Mouse (Mus musculus): ENCODE data around the gene Fancc. TPM values are rescaled to one million over a fixed set of nuclear protein-coding genes. Genes with fewer than 3 reads are reported as not detected.
"Not testable (repeated sequence)": the region's sequence is repeated elsewhere in the genome, so short reads cannot be mapped to it uniquely, and the experiment has no call there.

The Fancc gene
- polyA plus RNA-seq, 1 experiment from 2014 or later, result 21.2 TPM

- 22% methylated on average over 2 of the region's 2 CpGs for WGBS
- no peak overlapping the region for H3K9ac ChIP-seq
- H3K4me2 ChIP-seq, result no peak overlapping the region; the same call in 1 of the 2 replicates
- no peak overlapping the region for H3K4me3 ChIP-seq
- H3K36me3 ChIP-seq, result peaks cover 6% of the 10 kb centered on the region; the same call in 1 of the 2 replicates
- no peaks in the 10 kb centered on the region for H3K9me3 ChIP-seq
- ATAC-seq (ENCODE audit: insufficient number of reproducible peaks, insufficient read depth, low FRiP score, low TSS enrichment, low read depth), result no peak
- no peak overlapping the region; the same call in 1 of the 2 replicates for H3K27ac ChIP-seq
- H3K27me3 ChIP-seq, result no peaks in the 10 kb centered on the region
- H3K4me1 ChIP-seq, result peaks cover 11% of the 10 kb centered on the region; the same call in 1 of the 2 replicates
Observed at GRCm38 (mm10) chr13:63382206-63382605, 114.9 kb downstream of the Fancc start.

GRCm38 (mm10) chr13:63373460-63374166 lies 123.5 kb downstream of the Fancc start:
- 79% methylated on average over 7 of the region's 7 CpGs for WGBS
- no peak for ATAC-seq (ENCODE audit: insufficient number of reproducible peaks, insufficient read depth, low FRiP score, low TSS enrichment, low read depth)
- Histone ChIP-seq H3K4me3 (no peak overlapping the region), H3K4me2 (no peak overlapping the region), H3K36me3 (no peaks in the 10 kb centered on the region), H3K9me3 (no peaks in the 10 kb centered on the region), H3K27me3 (no peaks in the 10 kb centered on the region), H3K4me1 (no peaks in the 10 kb centered on the region), H3K9ac (no peak overlapping the region), H3K27ac (no peak overlapping the region)

GRCm38 (mm10) chr13:63361755-63362154 lies 135.3 kb downstream of the Fancc start:
- H3K9me3 ChIP-seq, result no peaks in the 10 kb centered on the region
- no peak overlapping the region for H3K4me2 ChIP-seq
- no peaks in the 10 kb centered on the region for H3K36me3 ChIP-seq
- no peak overlapping the region for H3K4me3 ChIP-seq
- H3K9ac ChIP-seq, result no peak overlapping the region
- WGBS, result 80% methylated on average over 3 of the region's 3 CpGs
- no peak for ATAC-seq (ENCODE audit: insufficient number of reproducible peaks, insufficient read depth, low FRiP score, low TSS enrichment, low read depth)
- no peaks in the 10 kb centered on the region for H3K27me3 ChIP-seq
- H3K27ac ChIP-seq, result no peak overlapping the region
- H3K4me1 ChIP-seq, result peaks cover 12% of the 10 kb centered on the region

- Histone ChIP-seq H3K4me2 (no peak overlapping the region), H3K4me3 (no peak overlapping the region), H3K27me3 (no peaks in the 10 kb centered on the region), H3K4me1 (peaks cover 12% of the 10 kb centered on the region), H3K27ac (no peak overlapping the region), H3K36me3 (no peaks in the 10 kb centered on the region), H3K9me3 (no peaks in the 10 kb centered on the region), H3K9ac (no peak overlapping the region)
- 79% methylated on average over 4 of the region's 4 CpGs for WGBS
- no peak for ATAC-seq (ENCODE audit: insufficient number of reproducible peaks, insufficient read depth, low FRiP score, low TSS enrichment, low read depth)
Observed at GRCm38 (mm10) chr13:63360111-63360885, 136.8 kb downstream of the Fancc start.

- H3K27me3 ChIP-seq, result no peaks in the 10 kb centered on the region
- 89% methylated on average over 4 of the region's 4 CpGs for WGBS
- H3K4me2 ChIP-seq, result no peak overlapping the region
- no peaks in the 10 kb centered on the region for H3K9me3 ChIP-seq
- H3K4me1 ChIP-seq, result peaks cover 12% of the 10 kb centered on the region
- no peak overlapping the region for H3K27ac ChIP-seq
- H3K4me3 ChIP-seq, result no peak overlapping the region
- no peak overlapping the region for H3K9ac ChIP-seq
- ATAC-seq (ENCODE audit: insufficient number of reproducible peaks, insufficient read depth, low FRiP score, low TSS enrichment, low read depth), result no peak
- H3K36me3 ChIP-seq, result no peaks in the 10 kb centered on the region
Observed at GRCm38 (mm10) chr13:63359393-63359792, 137.7 kb downstream of the Fancc start.

- Histone ChIP-seq H3K9ac (no peak overlapping the region), H3K36me3 (no peaks in the 10 kb centered on the region), H3K27ac (no peak overlapping the region), H3K4me1 (no peaks in the 10 kb centered on the region), H3K4me2 (no peak overlapping the region), H3K4me3 (no peak overlapping the region), H3K9me3 (no peaks in the 10 kb centered on the region), H3K27me3 (no peaks in the 10 kb centered on the region)
- WGBS, result 41% methylated on average over 3 of the region's 3 CpGs
- no peak for ATAC-seq (ENCODE audit: insufficient number of reproducible peaks, insufficient read depth, low FRiP score, low TSS enrichment, low read depth)
Observed at GRCm38 (mm10) chr13:63356558-63356957, 140.5 kb downstream of the Fancc start.

DNA sequence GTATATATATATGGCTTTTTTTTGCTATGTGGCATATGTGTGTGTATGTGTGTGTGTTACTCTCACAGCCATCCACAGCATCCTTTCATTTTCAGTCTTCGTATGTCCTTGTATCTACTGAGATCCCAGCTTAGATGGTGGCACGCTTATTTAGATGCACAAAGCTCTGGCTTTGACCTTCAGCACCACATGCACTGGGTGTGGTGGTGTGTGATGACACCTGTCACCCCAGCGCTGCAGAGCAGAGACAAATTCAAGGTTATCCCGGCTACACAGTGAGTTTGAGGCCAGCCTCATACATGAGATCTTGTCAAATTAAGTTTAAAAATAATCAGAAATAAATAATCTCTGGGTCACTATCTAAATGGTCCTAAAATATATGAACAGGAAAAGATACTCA lies 141.0 kb downstream of the Fancc start:
- Histone ChIP-seq H3K36me3 (no peaks in the 10 kb centered on the region), H3K4me3 (no peak overlapping the region), H3K4me2 (no peak overlapping the region), H3K27me3 (no peaks in the 10 kb centered on the region), H3K4me1 (no peaks in the 10 kb centered on the region), H3K9ac (no peak overlapping the region), H3K27ac (no peak overlapping the region), H3K9me3 (no peaks in the 10 kb centered on the region)
- 92% methylated on average over 4 of the region's 4 CpGs for WGBS
- ATAC-seq (ENCODE audit: insufficient number of reproducible peaks, insufficient read depth, low FRiP score, low TSS enrichment, low read depth), result no peak

GRCm38 (mm10) chr13:63353312-63353711 lies 143.8 kb downstream of the Fancc start:
- H3K36me3 ChIP-seq; H3K9ac ChIP-seq; H3K4me2 ChIP-seq; H3K27me3 ChIP-seq; H3K27ac ChIP-seq; H3K4me1 ChIP-seq; H3K9me3 ChIP-seq; ATAC-seq (ENCODE audit: insufficient number of reproducible peaks, insufficient read depth, low FRiP score, low TSS enrichment, low read depth); H3K4me3 ChIP-seq: not testable (repeated sequence)
- 88% methylated on average over 4 of the region's 4 CpGs for WGBS

- ATAC-seq (ENCODE audit: insufficient number of reproducible peaks, insufficient read depth, low FRiP score, low TSS enrichment, low read depth), result no peak
- Histone ChIP-seq H3K27ac (no peak overlapping the region), H3K9ac (no peak overlapping the region), H3K36me3 (no peaks in the 10 kb centered on the region), H3K27me3 (no peaks in the 10 kb centered on the region), H3K4me3 (no peak overlapping the region), H3K4me1 (0 out of 2 replicates have a peak, but pooled peaks cover 6% of the 10 kb centered on the region), H3K4me2 (no peak overlapping the region), H3K9me3 (no peaks in the 10 kb centered on the region)
- WGBS, result 77% methylated on average over 4 of the region's 4 CpGs
Observed at GRCm38 (mm10) chr13:63350076-63350475, 147.0 kb downstream of the Fancc start.

DNA sequence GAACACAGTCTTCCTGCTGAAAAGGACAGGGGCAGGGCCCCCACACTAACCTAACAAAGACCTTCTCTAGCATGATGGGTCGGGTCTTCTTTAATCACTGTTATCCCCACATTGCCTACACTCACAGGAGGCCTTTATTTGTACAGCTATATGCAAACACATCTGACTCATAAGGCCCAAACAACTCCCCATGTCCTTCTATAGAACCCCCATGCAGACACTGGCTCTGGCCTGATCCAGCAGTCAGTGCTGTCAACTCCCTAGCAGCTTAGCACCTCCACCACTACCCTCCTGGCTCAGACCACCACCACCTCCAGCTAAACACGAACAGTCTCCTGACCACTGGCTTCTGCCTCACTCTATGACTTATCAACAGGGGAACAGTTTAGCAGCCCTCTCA lies 149.4 kb downstream of the Fancc start:
- H3K36me3 ChIP-seq, result peaks cover 3% of the 10 kb centered on the region; the same call in 1 of the 2 replicates
- ATAC-seq (ENCODE audit: insufficient number of reproducible peaks, insufficient read depth, low FRiP score, low TSS enrichment, low read depth), result no peak
- no peak overlapping the region for H3K27ac ChIP-seq
- H3K4me2 ChIP-seq, result no peak overlapping the region
- H3K4me1 ChIP-seq, result 0 out of 2 replicates have a peak, but pooled peaks cover 6% of the 10 kb centered on the region
- H3K9ac ChIP-seq, result no peak overlapping the region
- no peak overlapping the region for H3K4me3 ChIP-seq
- no peaks in the 10 kb centered on the region for H3K9me3 ChIP-seq
- no peaks in the 10 kb centered on the region for H3K27me3 ChIP-seq
- WGBS, result 88% methylated on average over 2 of the region's 2 CpGs

DNA sequence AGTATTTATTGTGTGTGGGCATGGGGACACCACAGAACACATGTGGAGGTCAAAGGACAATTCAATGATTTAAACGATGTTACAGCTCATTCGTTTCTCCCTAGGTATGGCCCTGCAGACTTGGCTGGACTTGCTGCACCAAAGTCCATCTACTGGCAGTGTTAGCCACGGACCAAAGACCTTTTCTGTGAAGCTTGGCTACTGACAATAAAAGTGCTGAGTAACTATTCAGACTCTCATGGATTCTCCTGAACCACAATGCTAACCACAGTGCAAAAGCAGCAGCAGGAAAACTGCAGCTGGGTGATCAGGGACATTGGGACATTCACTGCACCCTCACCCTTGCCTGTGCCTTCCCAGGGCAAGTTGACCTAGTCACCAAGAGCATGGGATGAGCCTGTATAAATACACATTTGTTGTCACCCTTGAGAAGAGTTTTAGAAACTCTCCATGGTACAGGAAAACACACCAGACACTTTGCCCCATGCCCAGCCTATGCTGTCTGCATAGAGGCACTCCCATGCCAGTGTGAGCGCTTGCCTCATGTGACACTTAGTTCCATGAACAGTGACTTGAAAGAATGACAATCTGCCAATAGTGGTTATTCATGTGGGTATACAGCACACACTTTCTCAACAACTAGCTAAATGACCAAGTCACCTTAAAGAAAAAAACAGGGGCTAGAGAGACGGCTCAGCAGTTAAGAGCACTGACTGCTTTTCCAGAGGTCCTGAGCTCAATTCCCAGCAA lies 151.4 kb downstream of the Fancc start:
- Histone ChIP-seq H3K4me1 (0 out of 2 replicates have a peak, but pooled peaks cover 6% of the 10 kb centered on the region), H3K27ac (no peak overlapping the region), H3K36me3 (peaks cover 3% of the 10 kb centered on the region; the same call in 1 of the 2 replicates), H3K4me3 (no peak overlapping the region), H3K27me3 (no peaks in the 10 kb centered on the region), H3K4me2 (no peak overlapping the region), H3K9me3 (no peaks in the 10 kb centered on the region), H3K9ac (no peak overlapping the region)
- WGBS, result 86% methylated on average over 5 of the region's 5 CpGs
- no peak for ATAC-seq (ENCODE audit: insufficient number of reproducible peaks, insufficient read depth, low FRiP score, low TSS enrichment, low read depth)

Measured in embryonic facial prominence, embryonic 13.5 days (tissue).